Mouse (Mus musculus): ENCODE data around the gene L2hgdh.

L2hgdh gene

DNA sequence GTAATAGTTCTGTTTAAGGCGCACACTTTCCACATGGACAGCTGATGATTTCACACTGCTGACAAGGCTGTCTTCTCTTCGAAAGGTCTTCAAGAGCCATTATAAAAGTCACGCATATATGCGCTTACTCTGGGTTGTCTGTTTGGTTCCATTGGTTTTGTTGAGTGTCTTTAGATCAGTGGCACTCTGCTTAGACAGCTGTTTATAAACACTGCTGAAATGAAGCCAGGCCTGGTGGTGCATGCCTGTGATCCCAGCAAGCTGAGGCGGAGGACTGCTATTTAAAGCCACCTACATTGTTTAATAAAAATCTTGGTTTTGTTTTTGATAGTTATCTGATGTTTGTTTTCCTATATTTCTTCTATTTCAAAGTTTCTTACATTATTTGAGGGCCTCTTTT, 58.0 kb downstream of the L2hgdh start:
- DNase-seq (ENCODE audit: low read depth): no peak

DNA sequence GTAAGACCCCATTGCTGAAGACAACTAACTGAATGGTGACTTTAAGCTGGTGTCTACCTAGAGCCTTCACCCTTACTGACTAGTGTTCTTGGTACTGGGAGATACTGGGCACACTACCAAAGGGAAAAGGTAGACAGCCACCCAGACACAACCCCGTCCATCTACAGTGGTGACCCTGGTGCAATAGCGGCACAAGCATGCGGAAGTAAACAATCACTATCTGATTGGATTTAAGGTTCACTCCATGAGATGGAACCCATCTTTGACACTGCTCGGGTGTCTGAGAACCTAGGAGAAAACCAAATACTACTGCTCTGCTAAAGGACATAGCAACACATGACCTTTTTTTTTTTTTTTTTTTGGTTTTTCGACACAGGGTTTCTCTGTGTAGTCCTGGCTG, 63.0 kb downstream of the L2hgdh start:
- no peak for DNase-seq (ENCODE audit: low read depth)

DNA sequence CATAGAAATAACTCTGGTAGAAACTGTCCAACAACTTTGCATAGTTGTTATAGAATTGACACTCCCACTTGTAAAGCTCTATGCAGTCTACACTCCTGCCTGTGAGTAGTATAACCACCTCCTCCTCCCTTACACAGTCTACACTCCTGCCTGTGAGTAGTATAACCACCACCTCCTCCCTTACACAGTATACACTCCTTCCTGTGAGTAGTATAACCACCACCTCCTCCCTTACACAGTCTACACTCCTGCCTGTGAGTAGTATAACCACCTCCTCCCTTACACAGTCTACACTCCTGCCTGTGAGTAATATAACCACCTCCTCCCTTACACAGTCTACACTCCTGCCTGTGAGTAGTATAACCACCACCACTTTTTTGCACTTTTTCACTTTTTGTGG, 70.7 kb downstream of the L2hgdh start:
- peak; percentile 53 for DNase-seq (ENCODE audit: low read depth)

DNA sequence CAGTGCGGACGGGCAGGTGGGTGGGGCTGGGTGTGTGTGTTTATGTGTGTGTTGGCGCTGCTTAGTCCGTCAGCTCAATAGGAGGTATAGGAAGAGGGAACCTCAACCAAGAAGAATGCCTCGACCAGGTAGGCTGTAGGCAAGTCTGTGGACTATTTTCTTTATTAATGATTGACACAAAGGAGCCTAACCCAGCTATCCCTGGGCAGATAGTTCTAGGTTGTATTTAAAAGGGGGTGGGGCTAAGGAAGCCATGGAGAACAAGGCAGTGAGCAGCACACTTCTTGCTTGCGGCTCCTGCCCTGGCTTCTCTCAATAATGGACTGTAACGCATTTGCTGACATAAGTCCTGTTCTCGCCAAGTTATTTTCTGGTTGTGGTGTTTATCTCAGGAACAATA, 75.2 kb downstream of the L2hgdh start:
- DNase-seq (ENCODE audit: low read depth): no peak

DNA sequence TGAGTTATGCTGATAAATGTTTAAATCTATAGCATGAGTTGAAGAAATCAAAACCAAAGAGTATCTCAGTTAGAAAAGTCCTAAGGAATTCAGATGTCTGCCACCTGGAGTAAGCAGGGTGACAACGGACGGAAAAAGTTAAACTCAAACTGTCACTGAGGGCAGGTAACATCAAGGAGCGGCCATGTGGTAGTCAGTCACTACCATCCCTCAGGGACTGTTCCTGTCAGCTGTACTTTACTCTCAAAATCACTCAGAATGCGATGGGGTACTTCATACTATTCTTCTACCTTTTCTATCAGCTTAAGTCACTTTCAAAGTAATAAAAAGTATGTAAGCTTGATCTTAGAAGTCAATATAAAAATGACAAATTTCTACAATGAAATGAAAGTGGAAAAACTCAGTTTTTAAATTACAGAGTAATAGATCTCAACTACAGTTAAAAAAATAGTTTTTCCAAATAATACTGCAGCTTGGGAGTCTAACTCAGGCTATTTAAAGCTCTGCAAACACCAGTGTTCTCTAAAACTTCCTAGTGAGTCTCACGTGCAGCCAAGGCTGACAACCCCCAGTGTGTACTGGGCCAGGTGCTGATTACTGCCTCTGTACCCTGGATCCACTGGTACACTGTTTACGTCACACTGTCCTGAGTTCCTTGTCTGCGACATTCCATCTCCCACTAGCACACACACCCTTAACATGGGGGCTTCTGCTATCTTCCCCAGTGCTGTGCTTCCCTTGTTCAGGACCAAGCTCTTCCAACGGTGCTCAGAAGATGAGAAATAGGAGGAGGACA, 78.7 kb downstream of the L2hgdh start:
- DNase-seq (ENCODE audit: low read depth): no peak

DNA sequence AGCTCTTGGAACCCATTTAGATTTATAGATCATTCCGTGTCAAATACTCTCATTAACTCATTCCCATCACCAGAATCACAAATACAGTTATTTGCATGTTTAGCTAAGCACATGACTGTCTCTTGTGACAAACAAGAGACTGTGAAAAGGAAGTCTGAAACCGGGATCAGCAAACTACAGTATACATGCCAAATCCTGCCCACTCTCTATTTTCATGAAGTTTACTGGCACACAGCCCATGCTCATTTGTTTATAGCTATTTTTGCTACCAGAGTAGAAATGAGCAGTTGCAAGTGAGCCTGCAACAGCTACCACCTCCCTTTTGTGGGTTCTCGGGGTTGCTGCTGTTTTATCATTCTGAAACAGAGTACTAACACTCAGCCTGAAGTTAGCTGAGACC, 79.8 kb downstream of the L2hgdh start:
- DNase-seq (ENCODE audit: low read depth): no peak

DNA sequence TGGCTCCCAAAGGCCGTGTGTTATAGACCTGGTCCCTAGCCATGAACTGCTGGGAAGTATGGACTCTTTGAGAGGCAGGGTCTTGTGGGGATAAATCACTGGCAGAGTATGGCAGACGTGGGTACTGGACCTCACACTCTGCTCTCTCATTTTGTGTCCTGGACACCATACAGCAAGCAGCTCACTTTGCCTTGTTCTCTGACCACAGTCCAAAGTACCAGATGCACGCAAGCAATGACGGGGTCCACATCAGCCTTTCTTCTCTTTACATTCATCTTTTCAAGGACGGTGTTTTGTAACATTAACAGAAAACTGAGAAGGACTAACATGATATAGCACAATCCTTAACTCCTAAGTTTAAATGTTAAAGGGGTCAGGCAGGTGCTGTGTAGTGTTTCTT, 81.8 kb downstream of the L2hgdh start:
- DNase-seq (ENCODE audit: low read depth): no peak

Measured in naive thymus-derived CD4-positive, alpha-beta T cell, adult 2 months (primary cell).